Mouse (Mus musculus) hindbrain, postnatal 0 days (tissue): ENCODE measurements around the gene Hbq1b. TPM values are rescaled to one million over a fixed set of nuclear protein-coding genes. Genes with fewer than 3 reads are reported as not detected.
"Not testable (repeated sequence)": the region's sequence is repeated elsewhere in the genome, so short reads cannot be mapped to it uniquely, and the experiment has no call there.

Source experiments
- ATAC-seq: fragments of 200-750 bp; cut with Nextera tagmentation; 2 replicates; pipeline ENCODE4 v1.8.0; 2017; ENCODE audit warnings: mild to moderate bottlenecking, moderate TSS enrichment, moderate library complexity
- DNase-seq: peaks from one replicate; pipeline ENCODE4 v3.0.0-alpha.2; 2015; ENCODE audit warnings: low spot score
- H3K27ac ChIP-seq: fragments of 300-500 bp; sonication (generic); 2 replicates; pipeline ENCODE4 v1.5.1; 2014; ENCODE audit warnings: mild to moderate bottlenecking
- H3K27me3 ChIP-seq: fragments of 300-500 bp; sonication (generic); 2 replicates; pipeline ENCODE4 v1.6.1; 2014; ENCODE audit warnings: low read length, mixed read lengths; ENCODE audit not compliant: insufficient read depth
- H3K36me3 ChIP-seq: fragments of 300-500 bp; sonication (generic); 2 replicates; pipeline ENCODE4 v1.6.1; 2014; ENCODE audit warnings: low read length, mixed read lengths; ENCODE audit not compliant: insufficient read depth
- H3K4me1 ChIP-seq: fragments of 300-500 bp; sonication (generic); 2 replicates; pipeline ENCODE4 v1.6.1; 2014; ENCODE audit warnings: antibody characterized with exemption, low read length, mixed read lengths; ENCODE audit not compliant: insufficient read depth
- H3K4me2 ChIP-seq: fragments of 300-500 bp; sonication (generic); 2 replicates; pipeline ENCODE4 v1.6.1; 2014; ENCODE audit warnings: low read depth, mild to moderate bottlenecking, low read length, moderate library complexity, mixed read lengths
- H3K4me3 ChIP-seq: fragments of 300-500 bp; sonication (generic); 2 replicates; pipeline ENCODE4 v1.5.1; 2014; ENCODE audit warnings: low read length
- H3K9ac ChIP-seq: fragments of 300-500 bp; sonication (generic); replicated peaks from 2 replicates; pipeline ENCODE4 v1.6.1; 2014; ENCODE audit warnings: mild to moderate bottlenecking, low read length, moderate library complexity, mixed read lengths
- H3K9me3 ChIP-seq: fragments of 300-500 bp; sonication (generic); 2 replicates; pipeline ENCODE4 v1.6.1; 2016; ENCODE audit warnings: low read length, mixed read lengths
- CTCF ChIP-seq: IDR thresholded peaks from 2 replicates; pipeline ENCODE4 v1.5.1; 2016; ENCODE audit warnings: antibody characterized with exemption, control low read depth, low read depth
- WGBS: fragments of 180-500 bp; shearing (Covaris S2); extraction: QIAGEN DNeasy Blood & Tissue Kit; methylation state at CpG from one replicate; pipeline ENCODE4 v1.1.7; 2014; 5-methylcytosine and 5-hydroxymethylcytosine counted together
- polyA plus RNA-seq: library from polyadenylated mRNA; unstranded; fragments of >200 nt; fragmentation: Nextera tagmentation; extraction: Ambion mirVana; gene quantifications from 2 replicates; pipeline ENCODE4 v1.2.1, GENCODE M21; 2015
- total RNA-seq: library from RNA; depleted of rRNA; stranded (reverse); fragments of >200 nt; gene quantifications from 2 replicates; pipeline ENCODE4 v1.2.3, GENCODE M21; 2014

Hbq1b gene
- total and polyA plus RNA-seq, 2 experiments from 2014 or later, result 1.0 to 1.4 TPM

DNA sequence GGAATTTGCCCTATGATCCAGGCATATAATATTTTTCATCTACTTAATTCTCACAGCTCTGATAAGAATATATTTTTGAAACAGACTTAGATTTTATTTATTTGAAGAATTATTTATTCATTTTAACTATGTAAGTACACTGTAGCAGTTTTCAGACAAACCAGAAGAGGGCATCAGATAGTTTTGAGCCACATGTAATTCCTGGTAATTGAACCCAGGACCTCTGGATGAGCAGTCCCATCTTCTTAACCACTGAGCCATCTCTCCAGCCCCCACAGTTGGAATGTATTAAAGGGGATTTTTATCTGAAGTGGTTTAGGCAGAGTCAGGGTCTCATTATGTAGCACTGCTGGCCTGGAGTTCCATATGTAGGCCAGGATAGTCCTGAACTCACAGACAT is 878 bp upstream of the Hbq1b start:
- H3K4me2 ChIP-seq, H3K9ac ChIP-seq, H3K27ac ChIP-seq, ATAC-seq, H3K9me3 ChIP-seq, H3K4me3 ChIP-seq, H3K36me3 ChIP-seq, H3K27me3 ChIP-seq, H3K4me1 ChIP-seq, DNase-seq: not testable (repeated sequence)
- peak; percentile 5; the same call in 1 of the 2 replicates for TF ChIP-seq CTCF

GRCm38 (mm10) chr11:32287493-32287825 is 694 bp downstream of the Hbq1b start:
- H3K9me3 ChIP-seq, result no peaks in the 10 kb centered on the region
- no peak overlapping the region for H3K27ac ChIP-seq
- H3K4me2 ChIP-seq, result peak overlapping the region; percentile 49; the same call in 1 of the 2 replicates
- no peaks in the 10 kb centered on the region for H3K4me1 ChIP-seq
- 0 out of 2 replicates have a peak, but pooled peaks have one; percentile 19 for ATAC-seq
- no peak overlapping the region for H3K9ac ChIP-seq
- DNase-seq, result no peak
- H3K4me3 ChIP-seq, result no peak overlapping the region
- no peaks in the 10 kb centered on the region for H3K27me3 ChIP-seq
- no peaks in the 10 kb centered on the region for H3K36me3 ChIP-seq
- TF ChIP-seq CTCF, result no peak
- 72% methylated on average over 9 of the region's 9 CpGs for WGBS

- not testable (repeated sequence) for H3K9ac ChIP-seq, ATAC-seq, H3K4me1 ChIP-seq, DNase-seq, H3K9me3 ChIP-seq, H3K36me3 ChIP-seq, H3K4me2 ChIP-seq, H3K27ac ChIP-seq, H3K4me3 ChIP-seq, H3K27me3 ChIP-seq
- WGBS, result 89% methylated on average over 4 of the region's 4 CpGs
These were observed 6.1 kb downstream of the Hbq1b start for GRCm38 (mm10) chr11:32292819-32293218.

DNA sequence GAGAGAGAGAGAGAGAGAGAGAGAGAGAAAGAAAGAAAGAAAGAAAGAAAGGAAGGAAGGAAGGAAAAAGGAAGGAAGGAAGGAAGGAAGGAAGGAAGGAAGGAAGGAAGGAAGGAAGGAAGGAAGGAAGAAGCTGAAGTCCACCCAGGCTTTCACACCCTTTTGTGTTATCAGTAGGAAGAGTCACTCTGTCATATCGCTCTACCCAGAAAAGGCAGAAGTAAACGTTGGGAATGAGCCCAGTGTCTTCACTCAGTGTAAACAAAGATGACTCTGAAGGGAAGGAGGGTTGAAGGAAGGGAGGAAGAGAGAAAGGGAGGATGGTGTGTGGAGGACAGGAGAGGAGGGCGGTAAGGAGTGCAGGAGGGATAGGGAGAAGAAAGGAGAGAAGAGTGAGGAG is 6.7 kb downstream of the Hbq1b start:
- not testable (repeated sequence) for DNase-seq, ATAC-seq, H3K4me3 ChIP-seq, H3K9me3 ChIP-seq, H3K4me1 ChIP-seq, H3K27ac ChIP-seq, H3K27me3 ChIP-seq, H3K36me3 ChIP-seq, H3K4me2 ChIP-seq, H3K9ac ChIP-seq
- WGBS, result 76% methylated on average over 3 of the region's 3 CpGs

GRCm38 (mm10) chr11:32296203-32296602 is 9.4 kb downstream of the Hbq1b start, which contains the start of gene Hba-a2:
TSS of gene Hba-a2 (plus strand) at chr11:32296489.
- not testable (repeated sequence) for H3K9me3 ChIP-seq, H3K27me3 ChIP-seq, H3K4me1 ChIP-seq, ATAC-seq, H3K4me2 ChIP-seq, DNase-seq, H3K4me3 ChIP-seq, H3K9ac ChIP-seq, H3K27ac ChIP-seq, H3K36me3 ChIP-seq
- WGBS, result no CpG with 5 or more reads among the region's 4 CpGs

DNA sequence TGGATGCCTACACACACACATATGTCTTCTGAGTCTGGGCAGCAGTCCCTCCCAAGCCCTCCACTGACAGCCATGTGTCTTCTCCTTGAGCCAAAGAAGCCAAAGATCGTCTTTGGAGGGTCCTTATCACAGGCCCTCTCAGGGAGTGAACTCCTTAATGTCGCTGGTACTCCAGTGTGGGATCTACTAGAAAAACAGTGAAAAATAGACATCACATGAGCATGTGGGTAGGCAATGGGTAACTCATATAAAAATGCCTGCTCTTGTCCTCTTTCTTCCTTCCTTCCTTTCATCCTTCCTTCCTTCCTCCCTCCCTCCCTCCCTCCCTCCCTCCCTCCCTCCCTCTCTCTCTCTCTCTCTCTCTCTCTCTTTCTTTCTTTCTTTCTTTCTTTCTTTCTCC is 10.7 kb downstream of the Hbq1b start:
- H3K36me3 ChIP-seq, H3K9me3 ChIP-seq, H3K4me1 ChIP-seq, DNase-seq, ATAC-seq, H3K9ac ChIP-seq, H3K27ac ChIP-seq, H3K4me3 ChIP-seq, H3K4me2 ChIP-seq, H3K27me3 ChIP-seq: not testable (repeated sequence)
- 54% methylated on average over 2 of the region's 2 CpGs for WGBS

DNA sequence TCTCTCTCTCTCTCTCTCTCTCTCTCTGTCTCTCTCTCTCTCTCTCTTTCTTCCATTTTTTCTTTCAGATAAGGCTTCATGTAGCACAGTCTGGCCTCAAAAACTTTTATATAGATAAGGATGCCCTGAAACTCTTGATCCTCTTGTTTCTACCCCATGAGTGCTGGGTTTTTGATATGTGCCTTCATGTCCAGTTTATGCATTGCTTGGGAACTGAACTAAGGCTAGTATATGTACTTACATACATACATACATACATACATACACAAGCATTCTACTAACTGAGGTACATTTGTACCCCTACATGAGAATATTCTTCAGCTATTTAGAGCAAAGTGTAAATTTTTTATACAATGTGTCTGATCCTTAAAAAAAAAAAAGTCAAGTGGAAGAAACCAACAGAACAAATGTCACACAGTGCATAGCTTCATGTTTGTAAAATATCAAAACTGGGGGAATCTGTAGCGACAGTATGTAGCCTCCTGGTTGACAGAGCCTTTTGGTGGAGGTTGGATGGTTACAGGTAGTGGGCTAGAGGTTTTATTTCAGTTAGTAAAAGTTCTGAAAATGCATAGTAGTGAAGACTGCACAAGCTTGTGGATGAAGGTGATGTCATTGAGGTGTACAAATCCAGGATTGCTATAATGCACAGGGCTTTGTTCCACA is 11.2 kb downstream of the Hbq1b start:
- no peak for ATAC-seq
- no peak for DNase-seq
- no peak overlapping the region for H3K4me2 ChIP-seq
- H3K9ac ChIP-seq, result no peak overlapping the region
- no peaks in the 10 kb centered on the region for H3K27me3 ChIP-seq
- H3K9me3 ChIP-seq, result no peaks in the 10 kb centered on the region
- no peak for TF ChIP-seq CTCF
- 82% methylated on average over 1 of the region's 1 CpGs for WGBS
- no peaks in the 10 kb centered on the region for H3K4me1 ChIP-seq
- H3K36me3 ChIP-seq, result no peaks in the 10 kb centered on the region
- H3K4me3 ChIP-seq, result no peak overlapping the region
- no peak overlapping the region for H3K27ac ChIP-seq
